Mouse (Mus musculus) midbrain, postnatal 0 days (tissue): ENCODE measurements around the gene Txndc16. TPM values are rescaled to one million over a fixed set of nuclear protein-coding genes. Genes with fewer than 3 reads are reported as not detected.

Experiments used
- ATAC-seq: fragments of 200-750 bp; cut with Nextera tagmentation; 2 replicates; pipeline ENCODE4 v1.8.0; 2017; ENCODE audit warnings: moderate number of reproducible peaks, mild to moderate bottlenecking, moderate TSS enrichment, moderate library complexity; ENCODE audit not compliant: low FRiP score
- DNase-seq: peaks from one replicate; pipeline ENCODE4 v3.0.0-alpha.2; 2015; ENCODE audit warnings: low spot score
- H3K27ac ChIP-seq: fragments of 300-500 bp; sonication (generic); 2 replicates; pipeline ENCODE4 v1.5.1; 2014; ENCODE audit warnings: low read depth, mild to moderate bottlenecking, low read length, mixed read lengths
- H3K27me3 ChIP-seq: fragments of 300-500 bp; sonication (generic); 2 replicates; pipeline ENCODE4 v1.6.1; 2014; ENCODE audit warnings: low read length, control low read depth, mixed read lengths; ENCODE audit not compliant: insufficient read depth
- H3K36me3 ChIP-seq: fragments of 300-500 bp; sonication (generic); 2 replicates; pipeline ENCODE4 v1.6.1; 2014; ENCODE audit warnings: low read length, control low read depth, mixed read lengths; ENCODE audit not compliant: insufficient read depth
- H3K4me1 ChIP-seq: fragments of 300-500 bp; sonication (generic); 2 replicates; pipeline ENCODE4 v1.6.1; 2014; ENCODE audit warnings: mild to moderate bottlenecking, control low read depth, antibody characterized with exemption, low read length, mixed read lengths; ENCODE audit not compliant: insufficient read depth
- H3K4me2 ChIP-seq: fragments of 300-500 bp; sonication (generic); 2 replicates; pipeline ENCODE4 v1.6.1; 2014; ENCODE audit warnings: low read depth, mild to moderate bottlenecking, low read length, mixed read lengths; ENCODE audit not compliant: poor library complexity, severe bottlenecking
- H3K4me3 ChIP-seq: fragments of 300-500 bp; sonication (generic); 2 replicates; pipeline ENCODE4 v1.5.1; 2014; ENCODE audit warnings: low read depth, mild to moderate bottlenecking, low read length, moderate library complexity
- H3K9ac ChIP-seq: fragments of 300-500 bp; sonication (generic); replicated peaks from 2 replicates; pipeline ENCODE4 v1.6.1; 2014; ENCODE audit warnings: mild to moderate bottlenecking, low read length, moderate library complexity, mixed read lengths; ENCODE audit not compliant: poor library complexity, severe bottlenecking
- H3K9me3 ChIP-seq: fragments of 300-500 bp; sonication (generic); 2 replicates; pipeline ENCODE4 v1.6.1; 2016; ENCODE audit warnings: low read length, control low read depth
- CTCF ChIP-seq: IDR thresholded peaks from 2 replicates; pipeline ENCODE4 v1.5.1; 2016; ENCODE audit warnings: antibody characterized with exemption, mild to moderate bottlenecking
- WGBS: fragments of 180-500 bp; shearing (Covaris S2); extraction: QIAGEN DNeasy Blood & Tissue Kit; methylation state at CpG from one replicate; pipeline ENCODE4 v1.1.7; 2014; 5-methylcytosine and 5-hydroxymethylcytosine counted together
- polyA plus RNA-seq: library from polyadenylated mRNA; unstranded; fragments of >200 nt; fragmentation: Nextera tagmentation; extraction: Ambion mirVana; gene quantifications from 2 replicates; pipeline ENCODE4 v1.2.1, GENCODE M21; 2015
- total RNA-seq: library from RNA; depleted of rRNA; stranded (reverse); fragments of >200 nt; gene quantifications from 2 replicates; pipeline ENCODE4 v1.2.3, GENCODE M21; 2014

Txndc16 gene
- total and polyA plus RNA-seq, 2 experiments from 2014 or later: 31.2 to 53.1 TPM

- 71% methylated on average over 14 of the region's 14 CpGs for WGBS
- TF ChIP-seq CTCF: no peak
- DNase-seq (no peak), ATAC-seq (no peak)
- Histone ChIP-seq H3K4me2 (no peak overlapping the region), H3K36me3 (no peaks in the 10 kb centered on the region), H3K27ac (no peak overlapping the region), H3K4me1 (no peaks in the 10 kb centered on the region), H3K4me3 (no peak overlapping the region), H3K27me3 (no peaks in the 10 kb centered on the region), H3K9me3 (no peaks in the 10 kb centered on the region), H3K9ac (no peak overlapping the region)
Measured at GRCm38 (mm10) chr14:45175012-45175740, 45.0 kb downstream of the Txndc16 start.

GRCm38 (mm10) chr14:45172260-45172659, 47.9 kb downstream of the Txndc16 start:
- H3K27ac ChIP-seq: no peak overlapping the region
- WGBS: 97% methylated on average over 5 of the region's 5 CpGs
- no peaks in the 10 kb centered on the region; the same call in 1 of the 2 replicates for H3K36me3 ChIP-seq

GRCm38 (mm10) chr14:45167366-45167765, 52.8 kb downstream of the Txndc16 start:
- Histone ChIP-seq H3K4me1 (no peaks in the 10 kb centered on the region), H3K4me2 (no peak overlapping the region), H3K9ac (no peak overlapping the region), H3K27ac (no peak overlapping the region), H3K4me3 (no peak overlapping the region), H3K27me3 (no peaks in the 10 kb centered on the region), H3K36me3 (peaks cover 5% of the 10 kb centered on the region; the same call in 1 of the 2 replicates), H3K9me3 (no peaks in the 10 kb centered on the region)
- ATAC-seq: no peak
- WGBS: 87% methylated on average over 8 of the region's 8 CpGs
- TF ChIP-seq CTCF: peak; percentile 50
- peak; percentile 7 for DNase-seq

More at GRCm38 (mm10) chr14:45172260-45172659, 47.9 kb downstream of the Txndc16 start:
- ATAC-seq: no peak
- no peak overlapping the region for H3K9ac ChIP-seq
- H3K4me1 ChIP-seq: no peaks in the 10 kb centered on the region
- no peaks in the 10 kb centered on the region for H3K9me3 ChIP-seq
- H3K4me2 ChIP-seq: no peak overlapping the region
- H3K4me3 ChIP-seq: no peak overlapping the region
- DNase-seq: no peak
- H3K27me3 ChIP-seq: no peaks in the 10 kb centered on the region
- no peak for TF ChIP-seq CTCF

GRCm38 (mm10) chr14:45155511-45156173, 64.5 kb downstream of the Txndc16 start:
- no peak overlapping the region for H3K9ac ChIP-seq

DNA sequence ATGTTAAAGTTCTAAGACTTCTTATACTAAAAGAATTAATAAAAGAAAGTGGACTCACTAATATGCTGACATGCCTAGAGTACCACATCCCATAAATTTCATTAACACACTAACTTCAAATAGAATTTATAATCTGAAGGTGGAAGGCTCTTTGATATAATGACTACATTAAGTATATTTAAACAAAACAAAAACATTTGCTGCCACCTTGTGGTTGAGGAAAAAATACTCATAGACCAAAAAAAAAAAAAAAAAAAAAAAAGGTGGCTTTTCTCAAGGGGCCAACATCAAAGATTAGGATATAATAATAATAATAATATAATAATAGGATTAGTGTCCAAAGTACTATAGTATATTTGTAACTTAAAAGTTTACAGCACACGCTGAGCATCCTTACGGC, 66.9 kb downstream of the Txndc16 start:
- 80% methylated on average over 2 of the region's 2 CpGs for WGBS
- no peak for ATAC-seq
- no peak overlapping the region for H3K27ac ChIP-seq

More at GRCm38 (mm10) chr14:45155511-45156173, 64.5 kb downstream of the Txndc16 start:
- TF ChIP-seq CTCF: no peak
- H3K9me3 ChIP-seq: no peaks in the 10 kb centered on the region
- 88% methylated on average over 4 of the region's 4 CpGs for WGBS
- no peaks in the 10 kb centered on the region for H3K27me3 ChIP-seq
- no peak overlapping the region for H3K4me3 ChIP-seq
- H3K4me1 ChIP-seq: no peaks in the 10 kb centered on the region
- ATAC-seq (no peak), DNase-seq (no peak)
- H3K4me2 ChIP-seq: no peak overlapping the region
- H3K27ac ChIP-seq: no peak overlapping the region
- H3K36me3 ChIP-seq: no peaks in the 10 kb centered on the region; the same call in 1 of the 2 replicates

DNA sequence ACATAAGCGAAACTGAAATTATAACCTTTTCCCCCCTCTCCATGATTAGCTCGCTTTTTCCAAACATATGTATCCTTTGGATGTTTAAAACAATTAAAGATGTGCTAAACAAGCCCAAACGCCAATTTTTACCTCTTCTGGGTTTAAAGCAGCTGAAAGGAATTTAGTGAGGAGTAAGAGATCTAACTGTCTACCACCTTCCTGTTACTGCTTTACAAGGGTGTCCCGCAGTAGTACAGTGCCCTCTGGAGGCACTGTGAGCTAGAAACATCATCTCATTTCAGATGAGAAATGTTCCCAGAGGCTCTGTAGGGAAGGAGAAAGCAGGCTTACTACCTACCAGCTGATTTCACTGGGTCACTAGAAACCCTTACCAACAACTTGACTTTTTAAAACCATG, 77.6 kb downstream of the Txndc16 start:
- ATAC-seq (peak; percentile 75; the same call in 1 of the 2 replicates), DNase-seq (peak; percentile 74)
- no peak overlapping the region for H3K4me3 ChIP-seq
- TF ChIP-seq CTCF: peak; percentile 94
- H3K4me2 ChIP-seq: no peak overlapping the region
- no peaks in the 10 kb centered on the region for H3K27me3 ChIP-seq
- peaks cover 9% of the 10 kb centered on the region; the same call in 1 of the 2 replicates for H3K36me3 ChIP-seq
- H3K4me1 ChIP-seq: no peaks in the 10 kb centered on the region
- no peak overlapping the region for H3K27ac ChIP-seq
- H3K9ac ChIP-seq: no peak overlapping the region
- 64% methylated on average over 4 of the region's 4 CpGs for WGBS
- no peaks in the 10 kb centered on the region for H3K9me3 ChIP-seq

More for the DNA sequence above, 66.9 kb downstream of the Txndc16 start:
- Histone ChIP-seq H3K27me3 (no peaks in the 10 kb centered on the region), H3K4me3 (no peak overlapping the region), H3K4me1 (no peaks in the 10 kb centered on the region), H3K9me3 (no peaks in the 10 kb centered on the region), H3K36me3 (peaks cover 4% of the 10 kb centered on the region; the same call in 1 of the 2 replicates), H3K9ac (no peak overlapping the region), H3K4me2 (no peak overlapping the region)
- TF ChIP-seq CTCF: peak; percentile 58
- peak; percentile 71 for DNase-seq
